Mouse (Mus musculus) liver, embryonic 16.5 days (tissue): ENCODE data around the gene Dmrt3. TPM values are rescaled to one million over a fixed set of nuclear protein-coding genes. Genes with fewer than 3 reads are reported as not detected.
A peak's percentile ranks its signal among the peaks of the same experiment; 100 is the strongest.

Experiments used
- ATAC-seq: fragments of 200-750 bp; cut with Nextera tagmentation; 2 replicates; pipeline ENCODE4 v1.8.0; 2017; ENCODE audit warnings: low read depth, mild to moderate bottlenecking, moderate number of reproducible peaks, moderate library complexity
- H3K27ac ChIP-seq: fragments of 300-500 bp; sonication (generic); 2 replicates; pipeline ENCODE4 v1.5.1; 2014; ENCODE audit warnings: mild to moderate bottlenecking, low read length
- H3K27me3 ChIP-seq: fragments of 300-500 bp; sonication (generic); 2 replicates; pipeline ENCODE4 v1.6.1; 2014; ENCODE audit warnings: low read depth, low read length, mixed read lengths; ENCODE audit not compliant: control insufficient read depth, insufficient read depth
- H3K36me3 ChIP-seq: fragments of 300-500 bp; sonication (generic); 2 replicates; pipeline ENCODE4 v1.6.1; 2014; ENCODE audit warnings: mild to moderate bottlenecking; ENCODE audit not compliant: control insufficient read depth, insufficient read depth
- H3K4me1 ChIP-seq: fragments of 300-500 bp; sonication (generic); 2 replicates; pipeline ENCODE4 v1.6.1; 2014; ENCODE audit warnings: low read depth, low read length, mixed read lengths; ENCODE audit not compliant: control insufficient read depth
- H3K4me2 ChIP-seq: fragments of 300-500 bp; sonication (generic); 2 replicates; pipeline ENCODE4 v1.6.1; 2014; ENCODE audit warnings: low read depth, low read length, mixed read lengths
- H3K4me3 ChIP-seq: fragments of 300-500 bp; sonication (generic); 2 replicates; pipeline ENCODE4 v1.5.1; 2014; ENCODE audit warnings: low read depth, mild to moderate bottlenecking, low read length
- H3K9ac ChIP-seq: fragments of 300-500 bp; sonication (generic); 2 replicates; pipeline ENCODE4 v1.6.1; 2014; ENCODE audit warnings: low read depth, low read length
- H3K9me3 ChIP-seq: fragments of 300-500 bp; sonication (generic); replicated peaks from 2 replicates; pipeline ENCODE4 v1.6.1; 2016; ENCODE audit warnings: low read length; ENCODE audit not compliant: control insufficient read depth
- WGBS: fragments of 180-500 bp; shearing (Covaris S2); extraction: QIAGEN DNeasy Blood & Tissue Kit; methylation state at CpG from one replicate; pipeline ENCODE4 v1.1.7; 2014; ENCODE audit not compliant: insufficient replicate concordance; 5-methylcytosine and 5-hydroxymethylcytosine counted together
- polyA plus RNA-seq: library from polyadenylated mRNA; unstranded; fragments of >200 nt; fragmentation: Nextera tagmentation; extraction: Ambion mirVana; gene quantifications from 2 replicates; pipeline ENCODE4 v1.2.1, GENCODE M21; 2015

Dmrt3 gene
- polyA plus RNA-seq, 1 experiment from 2014 or later: not detected

- 9% methylated on average over 13 of the region's 13 CpGs for WGBS
- H3K9me3 ChIP-seq: no peaks in the 10 kb centered on the region
- no peak overlapping the region for H3K4me2 ChIP-seq
- no peak overlapping the region for H3K9ac ChIP-seq
- no peak overlapping the region for H3K4me3 ChIP-seq
- H3K36me3 ChIP-seq: no peaks in the 10 kb centered on the region
- no peak overlapping the region for H3K27ac ChIP-seq
- no peak for ATAC-seq
- peaks cover 82% of the 10 kb centered on the region for H3K27me3 ChIP-seq
- peaks cover 2% of the 10 kb centered on the region; the same call in 1 of the 2 replicates for H3K4me1 ChIP-seq
Observed at GRCm38 (mm10) chr19:25613476-25614300, 3.6 kb downstream of the Dmrt3 start.

DNA sequence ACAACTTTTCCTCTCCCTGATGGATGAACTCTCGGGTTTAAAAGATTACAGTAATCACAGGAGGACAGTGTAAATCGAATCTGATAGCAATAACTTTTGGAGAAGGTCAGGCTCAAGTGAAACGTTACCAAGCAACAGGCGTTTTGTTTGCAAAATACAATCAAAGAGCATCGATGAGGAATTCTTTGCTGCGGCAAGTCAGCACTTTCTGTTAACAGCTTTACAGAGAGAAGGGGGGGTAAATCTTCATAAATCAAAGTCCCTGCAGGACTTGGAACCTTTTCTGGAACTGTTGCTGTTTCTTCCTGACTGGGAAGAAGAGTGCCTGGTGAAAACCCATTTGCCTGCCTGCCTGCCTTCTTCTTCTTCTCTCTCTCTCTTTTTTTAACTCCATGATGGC lies 5.8 kb downstream of the Dmrt3 start:
- Histone ChIP-seq H3K9me3 (no peaks in the 10 kb centered on the region), H3K27me3 (peaks cover 69% of the 10 kb centered on the region), H3K4me3 (no peak overlapping the region), H3K4me2 (no peak overlapping the region), H3K4me1 (peaks cover 2% of the 10 kb centered on the region; the same call in 1 of the 2 replicates), H3K9ac (no peak overlapping the region), H3K27ac (no peak overlapping the region), H3K36me3 (no peaks in the 10 kb centered on the region)
- 14% methylated on average over 6 of the region's 6 CpGs for WGBS
- ATAC-seq: no peak

DNA sequence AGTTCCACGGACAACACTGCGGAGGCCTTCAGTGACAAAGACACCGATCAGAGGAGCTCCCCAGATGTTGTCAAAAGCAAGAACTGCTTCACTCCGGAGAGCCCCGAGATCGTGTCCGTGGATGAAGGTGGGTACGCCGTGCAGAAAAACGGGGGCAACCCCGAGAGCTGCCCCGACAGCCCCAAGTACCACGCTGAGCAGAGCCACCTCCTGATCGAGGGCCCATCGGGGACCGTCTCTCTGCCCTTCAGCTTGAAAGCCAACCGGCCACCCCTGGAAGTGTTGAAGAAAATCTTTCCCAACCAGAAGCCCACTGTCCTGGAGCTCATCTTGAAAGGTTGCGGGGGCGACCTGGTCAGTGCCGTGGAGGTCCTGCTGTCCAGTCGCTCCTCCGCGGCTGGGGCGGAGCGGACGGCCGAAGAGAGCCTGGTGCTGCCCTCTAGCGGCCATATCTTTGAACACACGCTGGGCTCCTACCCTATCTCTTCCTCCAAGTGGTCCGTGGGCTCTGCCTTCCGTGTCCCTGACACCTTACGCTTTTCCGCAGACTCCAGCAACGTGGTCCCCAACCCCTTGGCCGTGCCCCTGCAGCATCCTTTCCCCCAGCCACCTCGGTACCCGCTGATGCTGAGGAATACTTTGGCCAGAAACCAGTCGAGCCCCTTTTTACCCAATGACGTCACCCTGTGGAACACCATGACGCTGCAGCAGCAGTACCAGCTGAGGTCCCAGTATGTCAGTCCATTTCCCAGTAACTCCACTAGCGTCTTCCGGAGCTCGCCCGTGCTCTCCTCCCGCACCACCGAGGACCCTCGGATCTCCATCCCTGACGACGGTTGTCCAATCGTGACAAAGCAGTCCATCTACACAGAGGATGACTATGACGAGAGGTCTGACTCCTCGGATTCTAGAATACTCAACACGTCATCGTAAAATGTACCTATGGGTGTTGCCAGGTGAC lies 12.5 kb downstream of the Dmrt3 start:
- 25% methylated on average over 54 of the region's 54 CpGs for WGBS

GRCm38 (mm10) chr19:25628490-25628889 lies 18.4 kb downstream of the Dmrt3 start:
- Histone ChIP-seq H3K9ac (no peak overlapping the region), H3K4me2 (no peak overlapping the region), H3K4me1 (no peaks in the 10 kb centered on the region), H3K27me3 (peaks cover 23% of the 10 kb centered on the region), H3K36me3 (no peaks in the 10 kb centered on the region), H3K9me3 (no peaks in the 10 kb centered on the region), H3K27ac (no peak overlapping the region), H3K4me3 (no peak overlapping the region)
- WGBS: 9% methylated on average over 9 of the region's 9 CpGs
- no peak for ATAC-seq

More for the DNA sequence above, 12.5 kb downstream of the Dmrt3 start:
- peak overlapping the region; percentile 50 for H3K4me2 ChIP-seq
- no peaks in the 10 kb centered on the region for H3K36me3 ChIP-seq
- peak; percentile 16; the same call in 1 of the 2 replicates for ATAC-seq
- H3K9ac ChIP-seq: no peak overlapping the region
- H3K9me3 ChIP-seq: no peaks in the 10 kb centered on the region
- H3K4me3 ChIP-seq: peak overlapping the region; percentile 26
- no peak overlapping the region for H3K27ac ChIP-seq
- peaks cover 44% of the 10 kb centered on the region for H3K27me3 ChIP-seq
- no peaks in the 10 kb centered on the region for H3K4me1 ChIP-seq

- H3K27ac ChIP-seq: no peak overlapping the region
- 59% methylated on average over 5 of the region's 5 CpGs for WGBS
- H3K9ac ChIP-seq: no peak overlapping the region
- H3K27me3 ChIP-seq: no peaks in the 10 kb centered on the region
- no peaks in the 10 kb centered on the region for H3K4me1 ChIP-seq
- H3K9me3 ChIP-seq: no peaks in the 10 kb centered on the region
- no peak overlapping the region for H3K4me2 ChIP-seq
- no peaks in the 10 kb centered on the region for H3K36me3 ChIP-seq
- no peak for ATAC-seq
- no peak overlapping the region for H3K4me3 ChIP-seq
Observed at GRCm38 (mm10) chr19:25635119-25635518, 25.0 kb downstream of the Dmrt3 start.

GRCm38 (mm10) chr19:25635622-25636244 lies 25.6 kb downstream of the Dmrt3 start:
- ATAC-seq: no peak
- Histone ChIP-seq H3K9ac (no peak overlapping the region), H3K4me2 (peak overlapping the region; percentile 34; the same call in 1 of the 2 replicates), H3K9me3 (no peaks in the 10 kb centered on the region), H3K27ac (no peak overlapping the region), H3K27me3 (no peaks in the 10 kb centered on the region), H3K4me1 (no peaks in the 10 kb centered on the region), H3K4me3 (no peak overlapping the region), H3K36me3 (no peaks in the 10 kb centered on the region)
- 10% methylated on average over 22 of the region's 22 CpGs for WGBS

GRCm38 (mm10) chr19:25638766-25639361 lies 28.8 kb downstream of the Dmrt3 start:
- no peak overlapping the region for H3K4me3 ChIP-seq
- 58% methylated on average over 11 of the region's 11 CpGs for WGBS
- no peak overlapping the region for H3K27ac ChIP-seq
- H3K4me2 ChIP-seq: no peak overlapping the region
- H3K36me3 ChIP-seq: no peaks in the 10 kb centered on the region
- H3K4me1 ChIP-seq: no peaks in the 10 kb centered on the region
- H3K9me3 ChIP-seq: no peaks in the 10 kb centered on the region
- no peak overlapping the region for H3K9ac ChIP-seq
- no peaks in the 10 kb centered on the region for H3K27me3 ChIP-seq
- ATAC-seq: no peak

- H3K9me3 ChIP-seq: no peaks in the 10 kb centered on the region
- no peak overlapping the region for H3K9ac ChIP-seq
- no peak overlapping the region for H3K4me2 ChIP-seq
- no peak for ATAC-seq
- no peaks in the 10 kb centered on the region for H3K27me3 ChIP-seq
- WGBS: 58% methylated on average over 6 of the region's 6 CpGs
- no peak overlapping the region for H3K4me3 ChIP-seq
- H3K36me3 ChIP-seq: no peaks in the 10 kb centered on the region
- H3K27ac ChIP-seq: no peak overlapping the region
- no peaks in the 10 kb centered on the region for H3K4me1 ChIP-seq
Observed at GRCm38 (mm10) chr19:25641786-25642185, 31.7 kb downstream of the Dmrt3 start.
